Mouse (Mus musculus): ENCODE results near the gene Dhh. TPM values are rescaled to one million over a fixed set of nuclear protein-coding genes. Genes with fewer than 3 reads are reported as not detected.

Gene Dhh
- polyA plus RNA-seq, 1 experiment from 2014 or later, result 0.65 TPM

DNA sequence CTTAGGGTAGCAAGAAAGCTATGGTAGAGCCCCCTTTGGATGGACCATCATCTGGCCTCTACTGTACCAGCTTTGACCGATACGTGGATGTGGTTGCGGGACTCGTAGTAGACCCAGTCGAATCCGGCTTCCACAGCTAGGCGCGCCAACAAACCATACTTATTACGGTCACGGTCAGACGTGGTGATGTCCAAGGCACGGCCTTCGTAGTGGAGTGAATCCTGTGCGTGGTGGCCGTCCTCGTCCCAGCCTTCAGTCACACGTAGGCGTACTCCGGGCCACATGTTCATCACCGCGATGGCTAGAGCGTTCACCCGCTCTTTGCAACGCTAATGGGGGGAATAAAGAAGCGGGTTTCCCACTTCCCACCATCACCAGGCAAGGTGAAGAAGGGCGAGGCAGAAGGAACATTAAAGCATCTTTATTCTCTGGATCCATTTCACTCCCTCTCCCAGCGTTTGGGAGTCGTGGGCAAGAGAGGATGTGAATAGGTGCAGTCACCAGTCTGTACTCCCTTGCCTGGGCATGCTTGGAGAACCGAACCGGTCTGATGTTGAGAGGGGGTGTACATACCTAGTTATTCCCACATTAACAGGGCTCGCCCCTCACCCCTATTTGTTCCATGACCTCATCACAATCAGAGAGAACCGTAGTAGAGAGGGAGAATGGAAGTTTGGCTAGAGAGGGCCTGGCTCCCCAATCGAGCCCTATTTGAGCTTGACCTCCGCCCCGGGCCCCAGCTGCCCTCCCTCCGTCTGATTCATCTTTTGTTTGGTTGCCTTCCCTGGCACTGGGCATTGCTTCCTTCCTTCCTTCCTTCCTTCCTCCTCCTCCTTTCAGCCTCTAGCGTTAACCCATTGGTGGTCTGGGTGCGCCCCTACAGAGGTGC is 3.4 kb downstream of the Dhh start:
- Histone ChIP-seq H3K4me3 (replicated peaks; ENCODE audit: low read length) (peak overlapping the region; percentile 50), H3K4me2 (ENCODE audit: low read length) (peak overlapping the region; percentile 96), H3K36me3 (ENCODE audit: control insufficient read depth, insufficient read depth) (no peaks in the 10 kb centered on the region), H3K27ac (ENCODE audit: low read length) (no peak overlapping the region), H3K9ac (replicated peaks; ENCODE audit: low read depth, low read length) (peak overlapping the region; percentile 12), H3K27me3 (replicated peaks; ENCODE audit: control insufficient read depth, insufficient read depth, low read length) (peaks cover 62% of the 10 kb centered on the region), H3K9me3 (ENCODE audit: control insufficient read depth, low read length) (no peaks in the 10 kb centered on the region), H3K4me1 (replicated peaks; ENCODE audit: control insufficient read depth, insufficient read depth, low read length) (peaks cover 29% of the 10 kb centered on the region)
- 4% methylated on average over 38 of the region's 38 CpGs for WGBS
- no peak for ATAC-seq

- Histone ChIP-seq H3K4me2 (ENCODE audit: low read length) (peak within 1 kb of the TSS; percentile 96), H3K9ac (replicated peaks; ENCODE audit: low read depth, low read length) (peak within 1 kb of the TSS; percentile 49), H3K9me3 (ENCODE audit: control insufficient read depth, low read length) (no peaks in the 10 kb centered on the region), H3K4me3 (replicated peaks; ENCODE audit: low read length) (peak within 1 kb of the TSS; percentile 50), H3K4me1 (replicated peaks; ENCODE audit: control insufficient read depth, insufficient read depth, low read length) (peaks cover 29% of the 10 kb centered on the region), H3K27me3 (replicated peaks; ENCODE audit: control insufficient read depth, insufficient read depth, low read length) (peaks cover 57% of the 10 kb centered on the region), H3K27ac (ENCODE audit: low read length) (no peak within 1 kb of the TSS), H3K36me3 (ENCODE audit: control insufficient read depth, insufficient read depth) (no peaks in the 10 kb centered on the region)
- ATAC-seq, result no peak
- WGBS, result under 1% methylated on average over 77 of the region's 77 CpGs
These were observed 4.2 kb downstream of the Dhh start, which contains the start of gene Rhebl1 for GRCm38 (mm10) chr15:98893940-98894745. TSS of gene Rhebl1 (minus strand) at chr15:98894540.

DNA sequence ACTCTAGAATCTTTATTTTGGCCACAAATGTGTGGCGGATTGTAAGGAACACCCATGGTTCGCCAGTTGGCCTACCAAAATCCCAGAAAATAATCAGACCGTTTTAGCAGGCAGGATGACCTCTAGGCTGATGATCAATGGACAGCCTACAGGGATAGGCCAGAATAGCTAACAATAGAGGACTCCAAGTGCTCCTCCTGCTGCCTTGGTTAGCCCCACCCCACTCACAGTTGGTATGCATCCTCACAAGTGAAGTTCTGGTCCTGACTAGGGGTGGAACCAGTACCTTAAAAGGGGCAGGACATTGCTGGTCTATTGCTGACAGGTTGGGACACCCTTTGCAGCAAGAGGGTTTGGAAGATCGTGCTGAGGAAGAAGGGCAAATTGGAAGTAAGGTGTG is 5.3 kb downstream of the Dhh start:
- 51% methylated on average over 4 of the region's 4 CpGs for WGBS
- Histone ChIP-seq H3K9me3 (ENCODE audit: control insufficient read depth, low read length) (no peaks in the 10 kb centered on the region), H3K27me3 (replicated peaks; ENCODE audit: control insufficient read depth, insufficient read depth, low read length) (peaks cover 46% of the 10 kb centered on the region), H3K36me3 (ENCODE audit: control insufficient read depth, insufficient read depth) (no peaks in the 10 kb centered on the region), H3K9ac (replicated peaks; ENCODE audit: low read depth, low read length) (no peak overlapping the region), H3K4me1 (replicated peaks; ENCODE audit: control insufficient read depth, insufficient read depth, low read length) (peaks cover 24% of the 10 kb centered on the region), H3K4me3 (replicated peaks; ENCODE audit: low read length) (no peak overlapping the region), H3K27ac (ENCODE audit: low read length) (no peak overlapping the region), H3K4me2 (ENCODE audit: low read length) (no peak overlapping the region)
- no peak for ATAC-seq

- Histone ChIP-seq H3K9me3 (ENCODE audit: control insufficient read depth, low read length) (no peaks in the 10 kb centered on the region), H3K4me2 (ENCODE audit: low read length) (no peak overlapping the region), H3K4me3 (replicated peaks; ENCODE audit: low read length) (no peak overlapping the region), H3K27me3 (replicated peaks; ENCODE audit: control insufficient read depth, insufficient read depth, low read length) (peaks cover 38% of the 10 kb centered on the region), H3K27ac (ENCODE audit: low read length) (no peak overlapping the region), H3K9ac (replicated peaks; ENCODE audit: low read depth, low read length) (no peak overlapping the region), H3K36me3 (ENCODE audit: control insufficient read depth, insufficient read depth) (no peaks in the 10 kb centered on the region), H3K4me1 (replicated peaks; ENCODE audit: control insufficient read depth, insufficient read depth, low read length) (peaks cover 21% of the 10 kb centered on the region)
- 42% methylated on average over 6 of the region's 6 CpGs for WGBS
- peak; percentile 79 for ATAC-seq
These were observed 6.3 kb downstream of the Dhh start for GRCm38 (mm10) chr15:98891907-98892606.

DNA sequence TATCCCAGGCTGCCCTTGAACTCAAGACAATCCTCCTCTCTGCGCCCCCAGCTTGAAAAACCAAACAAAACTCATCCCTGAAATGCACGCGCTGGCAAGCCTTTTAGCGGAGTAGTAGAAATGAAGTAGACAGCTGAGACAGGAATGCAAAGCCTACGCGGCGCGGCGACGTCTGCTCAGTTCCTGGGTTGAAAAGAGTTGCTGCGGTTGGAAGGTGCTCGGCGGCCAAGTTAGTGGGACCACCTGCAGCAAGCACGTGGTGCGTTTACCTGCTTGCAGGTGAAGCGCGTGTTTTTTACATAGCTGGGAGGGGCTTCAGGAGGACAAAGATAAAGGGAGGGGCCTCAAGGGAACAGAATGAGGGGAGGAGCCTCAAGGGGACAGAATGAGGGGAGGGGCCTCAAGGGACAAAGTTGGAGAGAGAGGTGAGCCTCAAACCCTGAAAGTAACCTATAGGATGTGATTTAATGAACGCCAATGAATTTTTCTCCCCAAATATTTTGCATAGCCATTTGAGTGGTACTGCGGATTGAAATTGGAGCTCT is 7.1 kb downstream of the Dhh start:
- no peaks in the 10 kb centered on the region for H3K36me3 ChIP-seq (ENCODE audit: control insufficient read depth, insufficient read depth)
- ATAC-seq, result no peak
- WGBS, result 11% methylated on average over 19 of the region's 19 CpGs
- peaks cover 32% of the 10 kb centered on the region for H3K27me3 ChIP-seq (replicated peaks; ENCODE audit: control insufficient read depth, insufficient read depth, low read length)
- H3K9ac ChIP-seq (replicated peaks; ENCODE audit: low read depth, low read length), result no peak overlapping the region
- no peaks in the 10 kb centered on the region for H3K9me3 ChIP-seq (ENCODE audit: control insufficient read depth, low read length)
- no peak overlapping the region for H3K27ac ChIP-seq (ENCODE audit: low read length)
- no peak overlapping the region for H3K4me3 ChIP-seq (replicated peaks; ENCODE audit: low read length)
- H3K4me2 ChIP-seq (ENCODE audit: low read length), result peak overlapping the region; percentile 3; the same call in 1 of the 2 replicates
- peaks cover 21% of the 10 kb centered on the region for H3K4me1 ChIP-seq (replicated peaks; ENCODE audit: control insufficient read depth, insufficient read depth, low read length)

- no peaks in the 10 kb centered on the region for H3K4me1 ChIP-seq (replicated peaks; ENCODE audit: control insufficient read depth, insufficient read depth, low read length)
- WGBS, result 73% methylated on average over 7 of the region's 7 CpGs
- no peak overlapping the region for H3K27ac ChIP-seq (ENCODE audit: low read length)
- H3K9me3 ChIP-seq (ENCODE audit: control insufficient read depth, low read length), result no peaks in the 10 kb centered on the region
- ATAC-seq, result no peak
- no peaks in the 10 kb centered on the region for H3K36me3 ChIP-seq (ENCODE audit: control insufficient read depth, insufficient read depth)
- no peak overlapping the region for H3K9ac ChIP-seq (replicated peaks; ENCODE audit: low read depth, low read length)
- 0 out of 2 replicates have a peak, but pooled peaks cover 2% of the 10 kb centered on the region for H3K27me3 ChIP-seq (replicated peaks; ENCODE audit: control insufficient read depth, insufficient read depth, low read length)
- H3K4me3 ChIP-seq (replicated peaks; ENCODE audit: low read length), result no peak overlapping the region
- no peak overlapping the region for H3K4me2 ChIP-seq (ENCODE audit: low read length)
These were observed 10.8 kb downstream of the Dhh start for GRCm38 (mm10) chr15:98887526-98887925.

DNA sequence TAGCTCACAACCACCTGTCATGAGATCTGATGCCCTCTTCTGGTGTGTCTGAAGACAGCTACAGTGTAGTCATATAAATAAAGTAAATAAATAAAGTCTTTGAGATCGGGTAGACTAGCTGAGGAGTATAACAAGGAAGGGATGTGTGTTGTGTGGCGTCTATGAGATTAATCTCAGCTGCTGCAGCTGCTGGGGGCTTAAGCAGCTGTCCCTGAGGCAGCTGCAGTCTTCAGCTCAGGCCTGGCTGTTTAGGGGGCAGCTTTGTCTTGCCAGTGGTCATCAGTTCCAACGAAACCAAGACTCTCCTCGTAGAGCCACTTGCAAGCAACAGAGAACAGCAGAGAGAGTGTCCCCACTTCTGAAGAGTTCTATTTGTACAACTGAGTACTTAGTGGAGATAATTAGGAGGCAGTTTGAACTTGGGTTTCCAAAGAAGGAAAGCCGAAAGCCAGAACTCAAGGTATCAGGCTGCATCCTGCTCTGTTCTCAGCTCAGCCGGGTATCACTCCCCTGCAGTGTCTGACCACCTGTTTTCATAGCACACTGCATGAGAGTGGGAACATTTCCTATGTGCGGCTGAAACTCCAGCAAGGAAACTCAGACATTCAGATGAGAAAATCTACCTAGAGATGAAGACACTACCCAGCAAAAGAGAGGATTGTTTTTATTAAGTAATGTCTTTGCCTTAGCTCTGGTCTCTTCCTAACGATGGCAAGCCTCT is 11.5 kb downstream of the Dhh start:
- no peak for ATAC-seq
- Histone ChIP-seq H3K4me3 (replicated peaks; ENCODE audit: low read length) (no peak overlapping the region), H3K9ac (replicated peaks; ENCODE audit: low read depth, low read length) (no peak overlapping the region), H3K27me3 (replicated peaks; ENCODE audit: control insufficient read depth, insufficient read depth, low read length) (0 out of 2 replicates have a peak, but pooled peaks cover 2% of the 10 kb centered on the region), H3K9me3 (ENCODE audit: control insufficient read depth, low read length) (no peaks in the 10 kb centered on the region), H3K36me3 (ENCODE audit: control insufficient read depth, insufficient read depth) (no peaks in the 10 kb centered on the region), H3K4me2 (ENCODE audit: low read length) (no peak overlapping the region), H3K4me1 (replicated peaks; ENCODE audit: control insufficient read depth, insufficient read depth, low read length) (no peaks in the 10 kb centered on the region; the same call in 1 of the 2 replicates), H3K27ac (ENCODE audit: low read length) (no peak overlapping the region)
- 64% methylated on average over 8 of the region's 8 CpGs for WGBS

DNA sequence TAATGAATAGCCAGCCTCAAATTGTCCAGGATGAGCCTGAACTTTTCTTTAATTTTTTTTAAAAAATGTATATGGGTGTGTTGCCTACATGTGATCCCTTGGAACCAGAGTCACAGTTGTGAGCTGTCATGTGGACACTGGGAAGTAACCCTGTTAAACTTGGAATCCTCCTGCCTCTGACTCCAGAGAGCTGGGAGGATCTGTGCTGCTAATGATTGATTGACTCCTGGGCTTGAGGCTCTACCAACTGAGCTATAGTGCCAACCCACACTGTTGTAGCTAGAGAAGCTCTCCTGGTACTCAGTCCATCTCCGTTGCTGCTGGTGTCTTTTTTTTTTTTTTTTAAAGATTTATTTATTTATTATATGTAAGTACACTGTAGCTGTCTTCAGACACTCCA is 14.2 kb downstream of the Dhh start:
- Histone ChIP-seq H3K36me3 (ENCODE audit: control insufficient read depth, insufficient read depth) (no peaks in the 10 kb centered on the region), H3K4me1 (replicated peaks; ENCODE audit: control insufficient read depth, insufficient read depth, low read length) (peaks cover 16% of the 10 kb centered on the region), H3K4me2 (ENCODE audit: low read length) (no peak overlapping the region), H3K4me3 (replicated peaks; ENCODE audit: low read length) (no peak overlapping the region), H3K9ac (replicated peaks; ENCODE audit: low read depth, low read length) (no peak overlapping the region), H3K27me3 (replicated peaks; ENCODE audit: control insufficient read depth, insufficient read depth, low read length) (no peaks in the 10 kb centered on the region), H3K9me3 (ENCODE audit: control insufficient read depth, low read length) (no peaks in the 10 kb centered on the region), H3K27ac (ENCODE audit: low read length) (no peak overlapping the region)
- ATAC-seq, result no peak
- WGBS, result 69% methylated on average over 1 of the region's 1 CpGs

Data from forebrain, embryonic 16.5 days (tissue).